Mouse (Mus musculus) layer of hippocampus, adult 18-20 months (tissue): ENCODE data around the gene Rbm15b. TPM values are rescaled to one million over a fixed set of nuclear protein-coding genes. Genes with fewer than 3 reads are reported as not detected.

Experiments
- DNase-seq, 2 experiments: peaks; one replicate each; pipeline ENCODE4 v3.0.0; 2022; ENCODE audit warnings: low spot score in 2 of 2
- long read RNA-seq: library from polyadenylated mRNA; stranded (forward); transcript quantifications from one replicate; pipeline ENCODE4 v2.0.0, GENCODE M21; 2021
- total RNA-seq, 2 experiments: library from RNA; stranded (reverse); gene quantifications; 2 replicates each; pipeline ENCODE4 v1.2.3; 2021

The Rbm15b gene
- 10 to 100 TPM; 57.4 to 61.2 TPM for total RNA-seq
- long read RNA-seq, full-length matches to known transcripts, result 98 of 98 reads
- long read RNA-seq, partial matches to known transcripts, result 0 of 98 reads
- long read RNA-seq, other reads (novel, unspliced or antisense), result 0 of 98 reads

DNA sequence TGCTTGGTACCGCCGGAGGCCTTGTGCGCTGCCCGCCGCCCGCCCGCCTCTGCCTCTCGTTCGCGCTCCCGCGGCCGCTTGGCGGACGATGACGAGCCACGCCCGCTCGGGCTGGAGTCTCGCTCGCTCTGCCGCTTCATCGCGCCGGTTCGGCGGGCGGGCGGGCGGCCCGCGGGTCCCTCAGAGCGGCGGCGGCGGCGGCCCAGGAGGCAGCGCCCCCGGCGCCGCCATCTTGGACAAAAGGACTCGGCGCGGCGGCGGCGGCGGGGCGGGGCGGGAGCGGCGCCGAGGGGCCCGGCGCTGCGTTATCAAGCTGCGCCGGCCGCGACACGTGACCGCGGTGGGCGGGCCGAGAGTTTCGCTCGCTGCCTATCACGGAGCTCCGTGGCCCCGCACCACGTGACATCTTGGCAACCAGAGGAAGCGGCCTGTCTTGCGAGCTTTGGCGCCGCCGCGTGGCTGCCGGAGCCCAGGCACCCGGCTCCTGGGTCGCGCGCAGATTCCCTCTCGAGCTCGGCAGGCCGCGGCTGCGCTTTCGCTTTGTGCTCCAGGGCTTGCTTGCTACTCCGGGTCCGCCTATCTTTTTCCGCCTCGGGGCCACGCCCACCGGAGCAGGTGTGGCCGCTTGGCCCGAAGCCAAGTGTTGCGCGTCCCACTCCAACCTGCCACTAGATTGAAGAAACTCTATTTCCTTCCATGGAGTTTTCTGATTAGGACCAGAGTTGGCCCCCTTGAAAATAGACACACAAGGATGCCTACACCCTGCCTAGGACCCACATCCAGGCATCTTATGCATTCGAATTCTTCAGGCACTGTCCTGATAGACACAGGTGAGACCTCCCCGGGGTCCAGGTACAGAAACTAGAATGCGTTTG, at the start of gene Rbm15b:
Rbm15b (minus strand) TSS at position 601 of the 875 bp plus-strand sequence.
- peak; percentile 98 to 99 for DNase-seq

DNA sequence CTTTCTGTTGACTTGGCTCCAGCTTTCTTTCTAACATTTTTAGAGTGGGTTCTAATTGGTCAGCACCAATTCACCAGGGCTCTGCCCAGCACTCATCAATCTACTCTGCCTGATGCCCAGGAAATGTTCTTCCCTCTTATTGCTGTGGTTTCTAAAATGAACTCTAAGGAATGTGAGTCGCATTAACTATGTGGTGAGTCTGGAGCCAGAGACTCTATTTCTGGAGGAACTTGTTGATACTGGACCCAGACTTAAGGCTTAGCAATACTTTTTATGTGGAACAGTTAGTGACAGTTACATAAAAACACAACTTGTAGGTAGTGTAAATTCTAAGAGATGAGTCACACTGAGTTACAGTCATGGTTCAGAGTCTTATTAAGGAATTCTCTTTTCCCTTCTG, 47.8 kb upstream of the Rbm15b start:
- no peak for DNase-seq

DNA sequence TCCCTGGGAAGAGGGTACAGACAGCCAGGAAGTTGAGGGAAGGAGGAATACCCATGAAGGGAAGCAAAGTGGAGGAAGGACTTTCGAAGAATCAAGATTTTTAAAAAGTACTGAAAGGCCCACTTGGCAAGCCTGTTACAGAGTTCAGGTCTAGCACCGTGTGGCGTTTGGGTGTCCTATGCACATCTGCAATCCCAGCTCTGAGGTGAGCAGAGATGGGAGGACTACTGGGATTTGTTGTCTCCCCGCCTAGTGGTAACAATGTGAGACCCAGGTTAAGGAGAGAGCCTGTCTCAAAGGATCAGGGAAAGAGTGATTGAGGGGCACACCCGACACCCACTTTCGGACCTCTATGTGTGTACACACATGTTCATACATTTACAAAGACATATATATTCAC, 27.6 kb upstream of the Rbm15b start:
- no peak for DNase-seq

DNA sequence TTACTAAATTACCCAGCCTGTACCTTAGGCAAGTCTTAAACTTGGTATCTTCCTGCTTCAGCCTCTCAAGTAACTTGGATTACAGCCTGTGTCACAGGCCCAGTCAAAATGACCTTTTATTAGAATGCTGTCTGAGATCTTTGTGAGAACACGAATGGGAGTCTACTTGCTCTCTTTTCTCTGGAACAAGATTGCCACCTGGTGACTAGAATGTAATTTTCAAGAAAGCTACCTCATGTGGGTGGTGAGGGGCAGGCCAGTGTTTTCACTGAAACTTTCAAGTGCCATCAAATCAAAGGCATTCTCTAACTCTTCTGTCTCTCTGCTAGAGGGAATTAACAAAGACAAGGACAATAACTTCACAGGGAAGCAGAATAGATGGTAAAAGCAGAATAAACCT, 26.5 kb upstream of the Rbm15b start:
- DNase-seq, result no peak

DNA sequence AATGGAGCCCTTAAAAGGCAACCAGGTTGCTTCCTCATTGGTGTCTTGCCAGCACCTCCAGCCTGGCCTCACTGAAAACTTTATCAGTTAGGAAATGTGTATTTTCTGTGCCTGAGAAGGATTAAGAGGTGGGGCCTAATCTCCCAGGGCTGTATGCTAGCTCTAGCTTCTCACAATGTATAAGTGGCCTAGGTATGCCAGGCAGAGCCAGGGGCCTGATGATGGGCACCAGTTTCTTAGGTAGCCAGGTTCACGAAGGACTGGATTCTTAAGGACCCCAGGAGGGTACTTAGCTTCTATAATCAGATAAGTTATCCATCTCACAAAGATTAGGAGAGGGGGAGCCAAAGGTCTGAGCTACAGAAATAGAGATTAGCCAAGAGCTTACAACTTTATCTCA, 24.4 kb upstream of the Rbm15b start:
- no peak for DNase-seq

DNA sequence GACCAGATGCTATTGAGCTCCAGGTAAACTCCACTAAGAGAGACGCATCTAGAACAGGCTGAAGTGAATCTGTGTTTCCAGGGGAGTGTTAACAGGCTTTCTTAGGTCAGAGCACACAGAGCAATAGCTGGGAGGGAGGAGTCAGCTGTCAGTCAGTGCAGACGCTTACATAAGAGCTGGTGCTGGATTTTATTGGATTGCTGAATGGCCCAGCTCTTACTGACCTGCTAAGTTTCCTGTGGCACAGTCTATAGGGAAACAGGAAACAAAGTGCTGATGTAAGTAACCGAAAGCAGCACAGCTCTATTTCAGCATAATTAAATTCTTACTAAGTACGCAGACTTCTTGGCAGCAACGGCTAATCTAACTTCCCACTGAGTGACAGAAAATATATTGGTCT, 21.5 kb upstream of the Rbm15b start:
- DNase-seq, result no peak

DNA sequence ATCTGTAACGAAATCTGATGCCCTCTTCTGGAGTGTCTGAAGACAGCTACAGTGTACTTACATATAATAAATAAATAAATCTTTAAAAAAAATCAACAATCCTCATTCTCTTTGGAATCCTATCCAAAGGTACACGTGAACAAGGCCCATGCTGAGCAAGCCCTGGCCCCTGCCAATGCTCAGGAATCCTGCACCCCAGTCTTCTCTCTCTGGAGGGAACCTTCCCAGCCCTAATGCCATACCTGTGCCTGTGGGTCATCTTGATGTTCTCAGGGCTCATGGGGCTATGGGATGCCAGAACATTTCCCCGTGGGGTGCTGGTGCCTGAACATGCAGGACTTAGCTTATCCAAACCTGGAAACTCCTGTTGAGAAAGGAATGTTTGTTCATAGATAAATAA, 20.9 kb upstream of the Rbm15b start:
- no peak for DNase-seq

DNA sequence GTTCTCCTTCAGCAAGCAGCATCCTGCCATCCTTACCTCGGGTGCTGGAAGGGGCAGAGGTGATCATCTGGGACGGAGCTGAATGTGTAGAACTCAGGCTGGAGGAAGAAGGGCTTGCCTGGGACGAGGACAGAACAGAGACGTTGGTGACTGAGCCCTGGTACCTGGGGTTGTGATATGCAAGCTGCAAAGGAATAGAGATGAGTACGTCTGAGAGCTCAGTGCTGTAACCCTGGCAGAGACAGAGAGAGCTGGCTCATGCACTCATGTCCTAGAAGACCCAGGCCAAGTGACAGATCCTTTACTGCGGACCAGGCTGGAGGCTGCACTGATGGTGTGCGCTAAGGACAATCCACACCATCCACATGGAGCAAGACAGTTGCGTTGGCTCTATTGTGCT, 19.4 kb upstream of the Rbm15b start:
- no peak for DNase-seq

DNA sequence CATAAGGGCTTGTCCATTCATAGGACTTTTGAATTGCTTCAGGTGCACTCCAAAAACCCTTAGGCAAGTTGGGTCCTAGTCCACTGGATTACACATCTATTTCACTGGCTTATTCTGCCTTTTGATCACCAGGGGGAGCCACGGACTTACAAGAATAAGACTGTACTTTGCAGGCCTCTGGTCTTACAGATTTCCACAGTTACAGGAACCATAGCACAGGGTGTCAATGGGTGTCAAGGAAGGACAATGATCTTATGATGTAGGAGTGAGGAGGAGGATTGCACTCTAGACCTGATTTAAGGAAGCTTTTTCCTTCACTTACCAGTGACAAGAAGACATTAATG, 16.5 kb upstream of the Rbm15b start:
- DNase-seq, result peak in 1 of 2 experiments; percentile 65

DNA sequence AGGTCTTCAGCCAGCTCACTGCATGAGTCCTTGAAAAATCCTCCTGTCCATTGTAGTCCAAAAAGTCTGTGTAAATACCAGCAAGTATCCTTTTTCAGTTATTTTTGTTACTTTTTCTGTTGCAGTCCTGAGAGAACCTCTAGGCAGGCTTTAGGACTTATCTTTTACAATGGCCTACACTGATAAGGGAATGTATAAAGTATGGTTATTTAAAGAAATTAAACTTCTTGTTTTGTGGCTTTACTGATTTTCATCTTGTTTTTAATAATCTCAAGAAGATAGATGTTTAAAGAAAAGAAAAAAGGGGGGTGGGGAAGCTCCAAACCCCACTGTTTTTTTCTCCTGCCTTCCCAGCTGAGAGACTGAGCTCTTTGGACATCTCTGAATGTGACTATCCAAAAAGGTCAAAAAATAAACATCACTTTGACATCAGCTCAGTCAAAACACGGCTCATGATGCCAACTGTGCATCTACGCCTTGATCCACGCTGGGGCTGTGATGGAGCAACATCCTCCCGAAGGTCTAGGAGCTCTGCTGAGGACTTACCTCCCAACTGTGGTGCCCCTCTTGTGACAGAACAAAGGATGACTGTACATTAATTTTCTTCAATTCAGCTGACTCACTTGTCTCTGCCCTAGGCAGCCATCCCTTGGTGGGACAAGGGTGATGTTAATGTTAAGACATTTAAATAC, 16.0 kb upstream of the Rbm15b start:
- no peak for DNase-seq

DNA sequence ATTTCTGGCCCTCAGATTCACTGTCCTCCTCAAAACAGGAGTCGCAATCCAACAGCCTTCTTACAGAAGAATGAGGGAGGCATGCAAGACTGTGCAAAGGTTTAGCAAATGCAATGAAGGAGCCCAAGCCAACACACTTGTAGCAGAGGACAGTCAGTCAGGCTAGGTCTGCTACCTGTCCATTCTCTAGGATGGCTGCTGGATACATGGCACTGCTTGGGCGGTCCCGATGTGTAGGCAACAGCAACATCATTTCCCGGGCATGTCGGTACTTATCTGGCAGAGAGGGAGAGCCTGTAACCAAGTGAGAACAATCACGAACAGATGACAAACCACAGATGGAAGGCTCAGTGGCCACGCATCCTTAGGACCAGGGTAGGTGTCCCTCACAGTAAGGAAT, 14.4 kb upstream of the Rbm15b start:
- no peak for DNase-seq

DNA sequence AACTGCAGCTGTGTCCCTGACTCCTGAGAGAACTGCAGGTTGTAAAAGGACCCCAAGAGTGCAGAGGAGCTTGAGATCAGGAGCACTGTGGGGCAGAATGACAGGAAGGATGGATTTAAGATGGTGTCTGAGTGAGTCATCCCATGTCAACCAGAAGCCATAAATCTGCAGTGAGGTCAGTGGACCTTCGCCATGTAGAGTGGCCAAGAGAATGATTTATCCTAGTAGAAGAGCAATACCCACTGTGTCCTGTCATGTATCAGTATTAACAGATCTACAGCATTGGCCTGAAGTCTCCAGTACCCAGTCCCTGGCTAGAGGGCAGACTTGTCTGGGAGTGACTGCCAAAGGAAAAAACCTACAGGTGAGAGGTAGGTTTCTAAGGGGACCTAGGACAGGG, 11.7 kb upstream of the Rbm15b start:
- DNase-seq, result no peak

DNA sequence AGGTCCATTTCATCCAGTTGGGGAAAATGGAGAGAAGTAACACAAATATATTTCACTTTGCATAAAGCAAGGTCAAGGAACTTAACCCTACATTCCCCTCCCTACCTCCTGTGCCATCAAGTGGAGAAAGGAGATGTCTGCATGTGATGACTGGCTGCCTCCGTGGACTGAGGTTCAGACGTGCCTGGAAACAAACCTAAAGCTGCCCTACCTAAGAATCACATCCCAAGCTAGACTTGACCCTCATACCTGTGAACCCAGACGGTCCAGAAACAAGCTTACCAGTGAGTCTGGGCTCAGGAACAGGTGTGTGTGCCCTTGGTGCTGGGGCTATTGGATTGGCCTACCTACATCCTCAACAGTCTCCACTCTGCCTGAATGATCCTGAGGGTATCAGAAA, 6.1 kb upstream of the Rbm15b start:
- no peak for DNase-seq

DNA sequence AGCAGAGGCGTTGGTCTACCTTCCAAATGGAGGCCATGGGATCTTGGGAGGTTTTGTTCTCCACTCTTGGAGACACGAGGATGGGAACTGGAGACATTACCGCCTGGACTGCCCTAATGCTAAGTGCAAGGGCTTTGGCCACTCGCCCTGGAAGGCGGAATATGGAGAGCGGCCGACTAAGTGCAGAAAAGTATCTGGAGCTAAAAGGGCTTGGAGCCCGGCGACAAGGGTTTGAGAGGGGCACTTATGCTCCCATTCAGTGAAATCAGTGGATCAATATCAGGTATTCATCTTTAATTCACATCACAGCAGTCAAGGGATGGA, 5.3 kb upstream of the Rbm15b start:
- DNase-seq, result no peak

DNA sequence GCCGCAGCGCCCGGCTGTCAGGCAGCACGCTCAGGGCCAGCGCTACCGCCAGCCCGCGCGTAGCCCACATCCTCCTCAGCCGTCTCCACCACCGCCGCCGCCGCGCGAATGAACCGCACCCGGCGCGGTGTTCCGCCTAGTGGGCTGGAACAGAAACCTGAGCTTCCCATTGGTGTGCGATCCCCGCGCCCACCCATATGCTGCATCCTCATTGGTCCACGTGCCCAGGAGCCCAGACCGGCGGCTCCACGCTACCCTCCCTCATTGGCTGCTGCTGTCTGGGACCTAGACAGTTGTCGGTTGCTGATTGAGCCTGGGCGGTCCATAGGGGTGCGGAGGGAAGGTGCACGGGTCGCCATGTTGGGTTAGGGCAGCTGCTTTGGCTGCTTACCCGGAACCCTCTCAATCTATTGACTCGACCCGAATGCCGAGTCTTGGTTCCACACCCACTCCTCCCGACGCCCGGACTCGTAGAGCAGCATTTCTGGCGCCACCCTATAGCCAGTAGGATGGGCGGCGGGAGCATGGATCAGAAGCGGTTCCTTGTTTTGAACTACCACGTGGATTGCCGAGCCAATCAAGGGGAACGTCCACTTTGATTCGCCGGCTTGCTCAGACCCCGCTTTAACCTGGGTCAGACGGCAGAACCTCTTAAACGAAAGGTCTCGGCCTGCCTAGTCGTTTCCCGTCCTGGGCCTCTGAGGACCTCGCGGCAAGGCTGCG, 4.8 kb upstream of the Rbm15b start, which contains the start of gene Manf:
Manf (minus strand) TSS at position 151 of the 723 bp plus-strand sequence.
- peak; percentile 98 to 99 for DNase-seq

DNA sequence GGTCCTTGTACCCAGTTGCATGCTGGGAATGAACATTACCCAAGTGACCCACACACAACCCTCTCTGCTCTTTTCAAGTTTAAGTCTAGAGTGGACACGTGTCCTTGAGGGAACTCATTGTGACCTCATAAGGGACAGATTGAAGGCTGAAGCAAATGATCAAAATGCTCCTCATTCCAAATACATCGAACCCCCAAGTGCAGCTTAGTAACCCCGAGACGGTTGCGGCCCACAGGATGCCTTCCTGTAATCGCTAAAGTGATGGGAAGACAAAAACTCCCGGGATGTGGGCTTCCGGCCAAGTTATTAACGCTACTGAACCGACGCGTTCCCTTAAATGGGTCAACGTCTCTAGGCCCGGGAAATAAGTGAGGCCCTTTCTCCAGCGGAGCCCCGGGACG, 4.1 kb upstream of the Rbm15b start:
- no peak for DNase-seq

DNA sequence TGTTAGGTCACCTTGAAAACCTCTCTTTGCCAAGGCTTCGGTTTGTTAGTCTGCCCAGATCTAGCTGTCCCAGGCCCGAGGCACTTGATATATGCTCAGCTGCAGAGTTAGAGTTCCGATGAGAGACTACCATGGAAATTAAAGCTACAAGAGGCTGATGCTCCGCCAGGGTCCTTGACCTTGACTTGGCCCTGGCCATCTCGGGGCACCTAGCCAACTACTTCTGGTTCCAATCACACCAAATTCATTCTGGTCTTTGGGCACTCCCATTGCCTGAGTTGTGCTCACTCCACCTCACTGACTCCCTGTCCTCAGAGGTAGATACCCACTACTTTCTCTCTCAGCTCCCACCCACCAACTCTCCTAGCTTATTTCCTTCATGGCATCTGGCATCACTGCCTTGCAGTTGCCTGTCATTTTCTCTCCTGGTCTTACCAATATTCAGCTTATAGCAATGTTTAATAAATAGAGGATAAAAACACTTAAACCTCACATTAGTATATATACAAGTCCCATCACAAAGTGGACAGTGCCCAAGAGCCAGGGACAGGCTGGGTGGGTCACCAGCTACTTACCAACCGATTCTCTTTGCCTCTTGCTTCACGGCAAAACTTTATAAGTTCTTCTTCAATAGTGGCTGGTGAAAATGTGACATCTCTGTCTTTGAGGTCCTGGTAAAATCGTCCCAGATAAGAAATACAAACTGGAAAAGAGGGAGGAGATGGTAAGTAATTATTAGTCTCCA, 3.4 kb upstream of the Rbm15b start:
- no peak for DNase-seq

DNA sequence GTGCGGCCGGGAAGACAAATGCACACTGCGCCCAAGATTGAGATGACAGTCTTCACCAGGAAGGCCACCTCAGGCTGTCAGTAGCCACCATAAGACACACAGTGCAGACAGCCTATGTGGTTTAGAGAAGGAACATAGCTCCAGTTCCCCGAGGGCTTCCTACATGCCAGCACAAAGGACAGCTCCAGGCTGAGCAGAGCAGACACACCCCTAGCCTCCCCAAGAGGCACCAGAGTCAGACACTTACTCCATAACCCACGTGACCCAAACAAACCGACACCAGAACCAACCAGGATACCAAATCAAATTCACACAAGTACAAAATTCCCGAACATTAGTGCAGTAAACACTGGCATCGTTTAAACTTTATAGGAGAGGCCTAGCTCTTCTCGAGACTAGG, 2.1 kb upstream of the Rbm15b start:
- no peak for DNase-seq

DNA sequence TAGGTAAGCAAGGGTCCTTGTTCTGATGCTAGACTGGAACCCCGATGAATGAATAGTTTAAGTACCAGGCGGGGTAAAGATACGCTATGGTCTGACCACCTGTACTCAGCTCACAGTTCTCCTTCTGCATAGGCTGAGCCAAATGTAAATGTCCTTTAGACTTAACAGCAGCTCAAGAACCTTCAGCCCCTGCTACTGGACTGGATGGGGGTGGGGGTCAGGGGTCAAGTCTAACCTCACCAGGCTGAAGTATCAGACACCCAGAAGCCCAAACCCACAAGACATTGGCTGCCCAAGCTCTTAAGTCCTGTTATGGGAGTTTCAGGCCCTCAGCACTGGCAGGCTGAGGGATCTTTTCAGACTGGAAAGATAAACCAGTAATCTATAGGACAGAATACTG, 1.1 kb upstream of the Rbm15b start:
- DNase-seq, result no peak

DNA sequence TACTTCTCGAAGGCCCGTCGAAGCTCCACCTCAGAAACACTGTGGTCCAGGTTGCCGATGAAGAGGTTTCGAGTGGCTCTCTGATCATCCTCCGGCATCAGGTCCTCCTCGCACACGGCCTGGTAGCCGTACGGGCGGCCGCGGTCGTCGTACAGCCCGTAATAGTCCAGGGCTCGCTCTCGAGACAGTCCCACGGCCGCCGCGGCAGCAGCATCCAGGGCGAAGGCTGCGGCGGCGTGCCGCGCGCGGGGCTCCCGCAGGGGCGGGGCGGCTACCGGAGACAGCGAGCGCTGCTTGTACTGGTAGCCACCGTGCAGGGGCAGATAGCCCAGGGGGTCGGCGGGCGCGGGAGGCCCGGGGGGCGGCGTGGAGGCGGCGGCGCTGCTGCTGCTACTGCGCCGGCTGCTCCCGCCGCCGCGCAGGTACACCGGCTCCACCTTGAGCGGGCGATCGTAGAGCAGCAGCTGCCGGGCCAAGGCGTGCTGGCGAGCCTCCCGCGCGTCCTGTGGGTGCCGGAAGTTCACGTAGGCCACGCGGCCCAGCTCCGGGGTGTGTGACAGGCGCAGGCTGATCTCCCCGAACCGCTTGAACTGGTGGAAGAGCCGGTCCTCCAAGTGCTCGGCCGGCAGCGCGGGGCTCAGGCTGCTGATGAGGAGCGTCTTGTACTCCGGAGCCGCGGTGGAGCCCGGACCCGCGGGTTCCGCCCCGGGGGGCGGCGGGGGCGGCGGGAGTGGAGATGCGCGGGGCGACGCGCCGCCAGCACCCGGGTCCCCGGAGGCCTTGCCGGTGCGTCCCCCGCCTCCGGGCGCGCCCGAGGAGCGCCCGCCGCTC, 1.1 kb downstream of the Rbm15b start:
- DNase-seq, result peak in 1 of 2 experiments; percentile 53
